Mouse (Mus musculus) cerebellum, adult 2 months (tissue): ENCODE measurements around the gene Wwox.

ENCODE experiments used
- CTCF ChIP-seq: fragments of 200-500 bp; IDR thresholded peaks from 2 replicates; pipeline ENCODE4 v1.5.1; 2011; ENCODE audit warnings: low read depth, mild to moderate bottlenecking, control low read depth, low read length, moderate library complexity, borderline replicate concordance; ENCODE audit not compliant: insufficient read depth
- POLR2A ChIP-seq: fragments of 200-500 bp; IDR thresholded peaks from 2 replicates; pipeline ENCODE4 v1.6.1; 2011; ENCODE audit warnings: low read length, control low read depth, borderline replicate concordance; ENCODE audit not compliant: insufficient read depth

DNA sequence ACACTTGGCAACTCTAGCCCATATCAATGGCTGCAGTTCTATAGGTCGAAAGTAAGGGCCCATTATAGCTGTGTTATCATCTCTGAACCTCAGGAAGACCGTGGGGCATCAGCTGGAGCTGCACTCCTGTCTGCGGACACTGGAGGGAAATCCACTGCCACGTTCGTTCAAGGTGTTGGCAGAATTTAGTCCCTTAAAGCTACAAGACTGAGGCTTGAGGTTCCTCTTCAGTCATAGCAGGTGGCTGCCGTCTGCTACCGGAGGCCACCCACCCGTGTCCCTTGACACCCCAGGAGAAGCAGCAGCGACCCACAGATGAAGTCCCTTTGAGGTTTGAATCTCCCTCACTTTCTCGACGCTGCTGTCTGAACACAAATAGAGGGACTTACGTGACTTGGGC lies 376.9 kb downstream of the Wwox start:
- TF ChIP-seq CTCF = no peak
- no peak for TF ChIP-seq POLR2A
